Mouse (Mus musculus) left cerebral cortex, adult 9 months (tissue): ENCODE data around the gene Trim67.

Experiments
- DNase-seq, 2 experiments: peaks; one replicate each; pipeline ENCODE4 v3.0.0; 2022; ENCODE audit warnings: low spot score in 2 of 2

Trim67 gene

GRCm38 (mm10) chr8:124793661-124794485 lies 981 bp downstream of the Trim67 start:
- no peak for DNase-seq

DNA sequence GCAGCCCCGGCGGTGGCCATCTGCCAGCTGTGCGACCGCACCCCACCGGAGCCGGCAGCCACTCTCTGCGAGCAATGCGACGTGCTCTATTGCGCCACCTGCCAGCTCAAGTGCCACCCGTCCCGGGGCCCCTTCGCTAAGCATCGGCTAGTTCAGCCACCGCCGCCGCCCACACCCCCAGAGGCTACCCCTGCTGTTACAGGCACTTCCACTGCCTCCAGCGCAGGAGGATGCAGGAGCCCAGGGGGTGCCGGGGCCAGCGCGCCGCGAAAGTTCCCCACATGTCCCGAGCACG lies 1.5 kb downstream of the Trim67 start:
- peak in 1 of 2 experiments; percentile 69 for DNase-seq

DNA sequence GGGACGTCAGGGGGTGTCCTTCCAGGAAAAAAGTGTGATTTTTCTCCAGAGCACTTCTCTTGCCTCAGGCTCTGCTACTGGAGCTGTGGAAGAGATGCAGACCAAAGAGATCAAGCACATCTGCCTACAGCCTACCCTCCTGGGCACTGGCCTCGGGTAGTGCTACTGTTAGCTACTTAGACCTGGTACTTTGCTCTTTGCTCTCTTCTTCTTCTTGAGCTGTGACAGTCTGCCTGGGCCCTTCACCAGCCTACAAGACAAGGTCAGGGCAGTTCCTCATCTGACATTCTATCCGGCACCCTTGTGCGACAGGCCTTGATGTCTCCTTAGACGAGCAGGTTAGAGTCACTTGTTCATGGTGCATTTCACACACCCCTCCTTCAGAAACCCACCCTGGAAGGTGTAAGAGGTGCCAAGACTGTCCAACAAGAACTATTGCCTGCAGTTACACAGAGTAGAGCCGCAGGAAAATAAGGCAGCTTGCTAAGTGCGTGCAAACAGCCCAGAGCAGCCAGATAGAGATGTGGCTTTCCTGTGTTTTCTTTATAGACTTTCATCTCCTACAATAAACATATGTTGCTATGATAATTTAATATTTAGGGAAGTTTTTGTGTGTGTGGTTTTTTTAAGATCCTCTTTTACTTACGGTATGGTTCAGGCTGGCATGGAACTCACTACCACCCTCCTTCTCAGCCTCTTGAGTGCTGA lies 3.0 kb downstream of the Trim67 start:
- no peak for DNase-seq

- DNase-seq, result no peak
Measured at GRCm38 (mm10) chr8:124800542-124800941, 7.7 kb downstream of the Trim67 start.

DNA sequence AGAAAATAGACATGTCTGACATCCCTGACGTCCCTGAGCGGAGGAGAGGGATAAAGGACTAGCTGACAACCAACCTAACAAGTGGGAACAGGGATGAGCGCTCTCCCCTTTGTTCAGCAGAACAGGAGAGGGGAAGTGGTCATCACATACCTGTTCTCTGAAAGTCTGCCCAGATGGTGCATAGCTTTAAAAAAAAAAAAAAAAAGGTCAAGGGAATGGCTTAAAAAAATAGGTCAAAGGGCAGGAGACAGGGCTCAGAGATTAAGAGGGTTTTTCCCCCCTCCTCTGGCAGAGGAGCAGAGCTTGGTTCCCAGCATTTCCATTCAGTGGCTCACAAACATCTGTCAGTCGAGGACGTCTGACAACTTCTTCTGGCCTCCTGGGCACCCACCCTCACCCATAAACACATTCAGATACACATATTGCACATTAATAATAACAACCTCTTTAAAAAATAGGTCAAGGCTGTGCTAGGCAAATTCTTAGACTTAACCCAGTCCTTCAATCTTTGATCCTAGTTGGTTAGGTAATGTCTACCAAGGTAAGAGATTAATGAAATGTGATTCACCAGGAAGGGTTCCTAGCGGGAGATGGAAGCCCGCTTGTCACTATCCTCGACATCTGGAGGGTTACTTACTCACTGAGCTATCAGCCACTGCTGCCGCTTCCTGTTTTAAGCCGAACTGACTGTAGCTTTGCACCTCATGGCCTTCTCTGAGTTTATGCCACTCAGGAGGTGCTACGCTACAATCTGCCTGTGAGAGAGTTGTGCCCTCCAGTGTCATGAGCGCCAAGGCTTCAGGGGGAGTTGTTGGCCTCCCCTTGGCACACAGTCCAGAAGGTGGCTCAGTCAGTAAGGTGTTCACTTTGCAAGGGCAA lies 11.2 kb downstream of the Trim67 start:
- no peak for DNase-seq

DNA sequence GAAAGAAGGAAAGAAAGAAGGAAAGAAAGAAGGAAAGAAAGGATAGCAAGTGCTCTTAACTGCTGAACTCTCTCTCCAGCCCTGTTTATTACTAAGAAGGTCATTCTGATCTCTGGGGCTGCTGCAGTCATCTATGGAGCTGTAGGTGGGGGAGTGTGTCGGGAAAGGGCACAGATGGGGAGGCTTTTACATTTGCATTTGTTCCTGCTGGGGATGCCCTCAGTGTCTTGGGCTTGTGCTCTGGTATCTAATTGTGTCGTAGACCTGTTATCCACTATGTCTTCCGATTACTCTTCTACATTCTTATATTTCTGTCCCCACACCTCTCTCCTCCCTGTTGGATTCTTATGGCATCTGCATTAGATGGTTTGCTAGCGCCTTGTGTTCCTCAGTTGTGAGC lies 13.1 kb downstream of the Trim67 start:
- DNase-seq, result no peak

GRCm38 (mm10) chr8:124809419-124809818 lies 16.5 kb downstream of the Trim67 start:
- DNase-seq, result no peak

- DNase-seq, result no peak
Measured at GRCm38 (mm10) chr8:124810056-124810610, 17.2 kb downstream of the Trim67 start.

- DNase-seq, result no peak
Measured at GRCm38 (mm10) chr8:124810689-124811394, 17.9 kb downstream of the Trim67 start.

DNA sequence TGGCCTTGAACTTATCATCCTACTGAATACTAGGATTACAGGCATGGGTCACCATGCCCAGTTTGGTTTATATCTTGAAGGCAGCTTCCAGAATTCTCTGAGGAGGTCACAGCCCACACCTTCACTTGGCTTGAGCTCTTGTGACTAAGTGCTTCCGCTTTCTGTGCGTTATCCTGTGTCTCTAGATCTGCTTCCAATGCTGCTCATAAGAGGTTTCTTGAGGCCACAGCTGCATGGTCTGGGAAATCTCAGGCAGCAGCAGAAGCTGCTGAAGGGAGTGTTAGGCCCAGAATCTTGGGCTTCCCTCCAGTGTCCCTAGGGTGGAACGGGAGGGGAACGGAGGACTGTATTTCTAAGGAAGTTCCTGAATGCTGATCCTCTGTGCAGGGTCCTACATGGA lies 20.4 kb downstream of the Trim67 start:
- DNase-seq, result no peak

GRCm38 (mm10) chr8:124815870-124816269 lies 23.0 kb downstream of the Trim67 start:
- DNase-seq, result no peak

DNA sequence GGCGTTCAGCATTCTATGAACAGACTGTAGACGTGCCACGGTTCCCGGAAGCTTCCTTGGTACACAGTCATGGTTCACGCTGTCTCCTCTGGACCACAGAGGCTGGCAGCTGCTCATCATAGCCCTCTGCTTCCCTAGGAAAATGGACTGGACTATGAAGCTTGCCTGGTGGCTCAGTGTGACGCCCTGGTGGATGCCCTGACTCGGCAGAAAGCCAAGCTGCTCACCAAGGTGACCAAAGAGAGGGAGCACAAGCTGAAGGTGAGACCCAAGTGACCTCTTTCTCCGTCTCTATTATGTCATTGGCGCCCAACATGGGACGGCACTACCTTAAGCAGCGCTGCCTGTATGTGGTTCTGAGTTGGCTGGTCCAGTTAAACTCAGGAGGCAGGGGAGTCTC lies 24.0 kb downstream of the Trim67 start:
- DNase-seq, result no peak

GRCm38 (mm10) chr8:124817361-124817760 lies 24.5 kb downstream of the Trim67 start:
- no peak for DNase-seq

- no peak for DNase-seq
Measured at GRCm38 (mm10) chr8:124819612-124820115, 26.8 kb downstream of the Trim67 start.

GRCm38 (mm10) chr8:124820125-124820524 lies 27.2 kb downstream of the Trim67 start:
- DNase-seq, result no peak

DNA sequence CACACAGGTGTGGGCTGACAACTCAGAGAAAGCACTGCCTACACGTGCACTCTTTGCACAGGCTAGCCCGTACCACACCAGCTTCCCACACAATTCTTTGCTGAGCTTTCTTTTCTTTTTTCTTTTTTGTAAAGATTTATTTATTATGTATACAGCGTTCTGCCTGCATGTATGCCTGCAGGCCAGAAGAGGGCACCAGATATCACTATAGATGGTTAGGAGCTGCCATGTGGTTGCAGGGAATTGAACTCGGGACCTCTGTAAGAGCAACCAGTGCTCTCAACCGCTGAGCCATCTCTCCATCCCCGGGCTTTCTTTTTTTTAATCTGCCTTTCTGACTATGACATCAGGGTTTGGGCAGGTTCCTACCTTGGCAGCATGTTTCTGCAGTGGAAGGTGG lies 30.6 kb downstream of the Trim67 start:
- DNase-seq, result no peak

DNA sequence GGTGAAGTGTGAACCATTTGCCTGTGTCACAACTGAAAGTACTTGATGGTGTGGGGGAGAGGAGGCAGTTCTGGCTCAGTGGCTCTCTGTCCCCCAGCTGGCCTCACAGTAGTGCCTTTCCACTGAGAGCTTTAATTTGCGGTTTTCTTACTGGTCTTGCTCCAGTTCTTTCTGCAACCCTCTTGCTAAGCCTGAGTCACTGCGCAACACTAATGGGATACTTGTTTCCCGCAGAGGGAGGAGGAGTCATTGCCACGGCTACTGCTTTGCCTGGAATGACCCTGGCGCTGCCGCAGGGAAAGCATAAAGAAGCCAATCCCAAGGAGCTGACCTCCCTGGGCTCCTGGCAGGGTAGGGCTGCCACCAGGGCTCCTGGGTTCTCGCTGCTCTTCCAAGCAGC lies 33.8 kb downstream of the Trim67 start:
- peak in 1 of 2 experiments; percentile 19 for DNase-seq

DNA sequence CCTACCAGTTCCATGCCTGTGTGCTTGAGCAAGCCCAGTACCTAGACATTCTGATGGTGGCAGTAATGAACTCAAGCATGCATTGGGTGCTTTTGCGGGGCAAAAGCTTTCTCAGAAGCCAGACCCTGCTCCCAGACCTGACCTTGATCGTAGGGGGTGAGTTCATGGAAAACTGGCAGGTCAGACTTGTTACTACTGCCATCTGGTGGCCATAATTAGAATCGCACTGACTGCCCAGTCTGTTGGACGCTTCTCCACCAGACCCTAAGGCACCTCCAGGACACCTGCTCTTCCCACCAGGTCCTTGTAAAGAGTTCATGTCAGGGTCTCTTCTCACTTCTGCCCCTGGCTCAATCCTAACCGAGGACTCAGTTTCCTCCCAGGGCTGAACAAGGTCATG lies 34.5 kb downstream of the Trim67 start:
- DNase-seq, result peak in 1 of 2 experiments; percentile 45

DNA sequence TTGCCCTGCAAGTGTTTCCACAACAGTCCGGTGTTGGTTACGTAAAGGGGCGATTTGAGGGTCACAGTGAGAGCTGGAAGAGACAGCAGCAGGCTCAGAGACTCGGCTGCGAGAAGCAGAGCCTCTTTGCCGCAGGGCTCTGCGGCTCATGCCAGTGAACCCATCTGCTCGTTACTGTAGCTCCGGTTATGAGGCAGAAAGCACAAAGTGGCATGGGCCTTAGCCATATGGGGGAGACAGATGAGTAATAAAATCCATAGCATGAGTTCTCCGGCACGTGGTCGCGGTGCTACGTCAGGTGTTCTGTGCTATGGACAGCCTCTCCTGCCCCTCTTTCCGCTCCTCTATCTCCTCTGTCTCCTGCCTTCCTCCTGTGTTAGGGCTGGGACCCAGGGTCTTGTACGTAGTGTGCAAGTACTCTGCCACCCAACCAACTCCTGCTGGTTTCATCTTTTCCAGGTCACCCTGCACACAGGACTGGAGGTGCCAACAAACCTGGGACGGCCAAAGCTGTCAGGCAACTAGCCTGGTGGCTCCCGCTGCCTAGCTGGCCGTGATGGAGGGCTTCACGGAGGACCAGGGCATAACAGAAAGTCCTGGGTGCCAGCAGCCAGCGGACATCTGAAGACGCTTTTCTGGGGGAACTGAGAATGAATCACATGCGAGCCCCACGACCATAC lies 35.8 kb downstream of the Trim67 start:
- DNase-seq, result peak in 1 of 2 experiments; percentile 40

DNA sequence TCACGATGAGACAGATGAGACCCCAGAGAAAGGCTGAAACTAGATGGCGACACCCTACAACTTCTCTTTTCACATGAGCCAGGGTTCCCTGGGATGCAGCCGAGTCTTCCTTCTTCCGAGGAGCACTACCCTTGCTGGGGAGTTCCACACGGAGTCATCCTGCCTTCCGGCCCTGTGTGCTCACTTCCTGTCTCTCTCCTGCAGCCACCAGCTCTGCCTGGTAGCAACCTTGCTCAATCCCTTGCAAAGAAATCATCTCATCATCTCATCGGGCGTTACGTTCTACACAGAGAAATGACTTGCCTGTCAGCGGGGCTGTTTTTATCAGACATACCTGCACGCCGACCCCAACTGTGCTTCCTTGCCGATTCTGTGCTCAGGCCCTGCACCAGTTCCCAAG lies 37.2 kb downstream of the Trim67 start:
- DNase-seq, result no peak

- DNase-seq, result no peak
Measured at GRCm38 (mm10) chr8:124831531-124831930, 38.6 kb downstream of the Trim67 start.
